8 mouse cellular contexts compared by ENCODE assay signal in genomic region chr7:19118028-19118771, GRCm38 (mm10). TPM values are rescaled to one million over a fixed set of nuclear protein-coding genes. Genes with fewer than 3 reads are reported as not detected.
DNase-seq lines count a peak whose midpoint lies in the region; ATAC-seq and TF ChIP-seq lines count a peak whose summit lies in the region.

Gene Gm4969, minus strand, starts transcription at chr7:19118368.

- no peaks in the 10 kb centered on the region for H3K36me3 ChIP-seq in embryonic facial prominence, embryonic 11.5 days (replicated peaks; ENCODE audit: control insufficient read depth, insufficient read depth, low read depth, low read length)

- H3K27me3 ChIP-seq in embryonic facial prominence, embryonic 11.5 days (ENCODE audit: control insufficient read depth, insufficient read depth, low read length), result no peaks in the 10 kb centered on the region

- no peak within 1 kb of the TSS for H3K4me3 ChIP-seq in embryonic facial prominence, embryonic 11.5 days (ENCODE audit: low read depth, low read length)
- no peak within 1 kb of the TSS for H3K4me3 ChIP-seq in lung, adult 2 months (replicated peaks; ENCODE audit: extremely low read depth, low read depth, low read length)

- peak within 1 kb of the TSS; percentile 39 for H3K4me2 ChIP-seq in embryonic facial prominence, embryonic 11.5 days (ENCODE audit: low read depth, low read length)

- DNase-seq in urinary bladder, adult 2 months (ENCODE audit: low spot score), result peak; percentile 47
- no peak for DNase-seq in urinary bladder, postnatal 10 days (ENCODE audit: low spot score)
- DNase-seq in embryonic facial prominence, embryonic 11.5 days (ENCODE audit: low spot score), result peak; percentile 67
- peak; percentile 43 to 65 for DNase-seq in heart, postnatal 10 days
- DNase-seq in kidney, postnatal 36 days, result peak; percentile 62 to 72
- DNase-seq in lung, adult 2 months, result peak; percentile 34
- peak; percentile 37 for DNase-seq in ovary, postnatal 14 days (ENCODE audit: low spot score)
- no peak for DNase-seq in natural killer cell, adult 2 months (ENCODE audit: low spot score in 2 of 2)

- H3K9ac ChIP-seq in embryonic facial prominence, embryonic 11.5 days (replicated peaks; ENCODE audit: low read length), result no peak within 1 kb of the TSS

- H3K4me1 ChIP-seq in embryonic facial prominence, embryonic 11.5 days (ENCODE audit: control insufficient read depth, insufficient read depth, low read length), result no peaks in the 10 kb centered on the region
- H3K4me1 ChIP-seq in lung, adult 2 months (ENCODE audit: control insufficient read depth, insufficient read depth, low read length), result peaks cover 10% of the 10 kb centered on the region

- no peak for TF ChIP-seq POLR2A in lung, adult 2 months (IDR thresholded peaks at IDR 0.05; ENCODE audit: borderline replicate concordance, extremely low read depth, low read depth, low read length)

- no peak within 1 kb of the TSS for H3K27ac ChIP-seq in embryonic facial prominence, embryonic 11.5 days (replicated peaks; ENCODE audit: low read depth, low read length)

- peak; percentile 17; the same call in 1 of the 2 replicates for ATAC-seq in embryonic facial prominence, embryonic 11.5 days (replicated peaks; ENCODE audit: insufficient number of reproducible peaks, low FRiP score, low TSS enrichment, low read depth)

- 22% methylated on average over 51 of the region's 64 CpGs for WGBS in embryonic facial prominence, embryonic 11.5 days
- 27% methylated on average over 64 of the region's 64 CpGs for WGBS in lung, adult 2 months

- intact Hi-C loops in heart, postnatal 10 days (cut with DNase I), result no loop called here

- no peaks in the 10 kb centered on the region for H3K9me3 ChIP-seq in embryonic facial prominence, embryonic 11.5 days (replicated peaks; ENCODE audit: control insufficient read depth, low read length)

- no peak for TF ChIP-seq CTCF in lung, adult 2 months (IDR thresholded peaks at IDR 0.05; ENCODE audit: insufficient read depth, low read length)

RNA-seq across cellular contexts. Expression of gene Gm4969, which starts in this region (rescaled TPM):
- 0.13 and 0.40 TPM in 2 replicates for polyA plus RNA-seq in urinary bladder, adult 2 months (2012; rRNA removed)
- polyA plus RNA-seq in embryonic facial prominence, embryonic 11.5 days (2014; fragmentation: Nextera tagmentation; extraction: Ambion mirVana), result 2.4 TPM in 2 replicates
- total RNA-seq in heart, postnatal 10 days (2021), result under 1 TPM; 0.07 to 0.19 TPM
- not detected in 2 replicates for polyA plus RNA-seq in lung, adult 2 months (2012; rRNA removed)

Comparison
In these comparisons a context has a peak if more than half of its experiments do, and no peak if none do; other contexts are left out.
1. Peak in DNase-seq in urinary bladder, adult 2 months; RNA of the gene not detected or under 1 TPM.
2. Peak in DNase-seq in heart, postnatal 10 days; RNA of the gene not detected or under 1 TPM.
3. Peak in DNase-seq in lung, adult 2 months; RNA of the gene not detected or under 1 TPM.
4. DNase-seq: peak in embryonic facial prominence, embryonic 11.5 days (single experiment), kidney, postnatal 36 days (2 of 2) and ovary, postnatal 14 days (single experiment); none in urinary bladder, postnatal 10 days (single experiment) and natural killer cell, adult 2 months (0 of 2).